Mouse (Mus musculus): ENCODE data around the gene Gm20696. TPM values are rescaled to one million over a fixed set of nuclear protein-coding genes. Genes with fewer than 3 reads are reported as not detected.

Gm20696 gene
- polyA plus RNA-seq, 1 experiment from 2014 or later: 2.3 TPM

GRCm38 (mm10) chr6:99253331-99253730 lies 413.3 kb downstream of the Gm20696 start:
- H3K4me2 ChIP-seq: no peak overlapping the region
- H3K4me1 ChIP-seq: no peaks in the 10 kb centered on the region
- H3K36me3 ChIP-seq: no peaks in the 10 kb centered on the region
- no peak overlapping the region for H3K4me3 ChIP-seq (replicated peaks)
- H3K27ac ChIP-seq (replicated peaks): no peak overlapping the region
- no peaks in the 10 kb centered on the region for H3K9me3 ChIP-seq (replicated peaks)
- no peak for ATAC-seq (ENCODE audit: low FRiP score)
- no peaks in the 10 kb centered on the region for H3K27me3 ChIP-seq (replicated peaks)
- WGBS: 89% methylated on average over 8 of the region's 8 CpGs
- no peak overlapping the region for H3K9ac ChIP-seq (replicated peaks)

DNA sequence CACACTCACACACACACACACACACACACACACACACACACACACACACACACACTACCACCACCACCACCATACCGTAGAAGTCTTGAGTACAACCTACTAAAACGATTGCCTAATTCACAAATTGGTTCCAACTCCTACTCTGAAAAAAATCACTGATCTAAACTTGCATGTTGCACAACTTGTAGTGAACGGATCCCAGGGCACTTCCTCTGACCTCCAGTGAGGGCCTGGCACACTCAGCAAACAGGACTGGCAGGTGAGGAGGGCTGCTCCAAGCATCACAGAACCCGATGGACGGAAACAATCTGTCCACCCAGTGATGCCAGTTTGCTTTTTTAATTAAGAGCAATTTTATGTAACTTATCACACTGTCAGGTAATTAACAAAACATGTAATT lies 413.8 kb downstream of the Gm20696 start:
- no peak overlapping the region for H3K27ac ChIP-seq (replicated peaks)
- H3K36me3 ChIP-seq: no peaks in the 10 kb centered on the region
- H3K4me3 ChIP-seq (replicated peaks): no peak overlapping the region
- ATAC-seq (ENCODE audit: low FRiP score): no peak
- H3K27me3 ChIP-seq (replicated peaks): no peaks in the 10 kb centered on the region
- H3K9me3 ChIP-seq (replicated peaks): no peaks in the 10 kb centered on the region
- H3K9ac ChIP-seq (replicated peaks): no peak overlapping the region
- WGBS: 84% methylated on average over 5 of the region's 5 CpGs
- H3K4me1 ChIP-seq: no peaks in the 10 kb centered on the region
- no peak overlapping the region for H3K4me2 ChIP-seq

- Histone ChIP-seq H3K27me3 (replicated peaks) (no peaks in the 10 kb centered on the region), H3K9me3 (replicated peaks) (no peaks in the 10 kb centered on the region), H3K4me3 (replicated peaks) (no peak overlapping the region), H3K4me2 (no peak overlapping the region), H3K27ac (replicated peaks) (no peak overlapping the region), H3K4me1 (no peaks in the 10 kb centered on the region), H3K9ac (replicated peaks) (no peak overlapping the region), H3K36me3 (no peaks in the 10 kb centered on the region)
- 93% methylated on average over 4 of the region's 4 CpGs for WGBS
- ATAC-seq (ENCODE audit: low FRiP score): no peak
Measured at GRCm38 (mm10) chr6:99251924-99252323, 414.7 kb downstream of the Gm20696 start.

DNA sequence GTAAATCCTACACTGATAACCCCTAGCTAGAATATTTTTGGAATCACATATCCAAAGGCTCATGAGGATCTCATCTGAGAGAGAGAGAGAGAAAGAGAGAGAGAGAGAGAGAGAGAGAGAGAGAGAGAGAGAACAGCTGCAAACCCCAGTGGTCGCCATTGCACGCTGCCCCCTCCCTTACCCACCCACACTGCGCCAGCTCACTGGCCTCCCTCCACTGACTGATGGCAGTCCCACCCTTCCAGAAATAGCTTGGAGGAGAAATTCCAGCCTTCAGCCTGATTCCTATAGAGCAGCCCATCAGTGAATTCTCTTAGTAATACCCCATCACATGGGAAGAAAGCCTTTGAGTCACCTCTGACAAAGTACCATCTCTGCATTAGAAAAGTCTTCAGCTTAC lies 415.4 kb downstream of the Gm20696 start:
- Histone ChIP-seq H3K27ac (replicated peaks) (no peak overlapping the region), H3K9me3 (replicated peaks) (no peaks in the 10 kb centered on the region), H3K4me3 (replicated peaks) (no peak overlapping the region), H3K4me2 (no peak overlapping the region), H3K36me3 (no peaks in the 10 kb centered on the region), H3K9ac (replicated peaks) (no peak overlapping the region), H3K27me3 (replicated peaks) (no peaks in the 10 kb centered on the region), H3K4me1 (no peaks in the 10 kb centered on the region)
- ATAC-seq (ENCODE audit: low FRiP score): no peak
- 74% methylated on average over 3 of the region's 3 CpGs for WGBS

DNA sequence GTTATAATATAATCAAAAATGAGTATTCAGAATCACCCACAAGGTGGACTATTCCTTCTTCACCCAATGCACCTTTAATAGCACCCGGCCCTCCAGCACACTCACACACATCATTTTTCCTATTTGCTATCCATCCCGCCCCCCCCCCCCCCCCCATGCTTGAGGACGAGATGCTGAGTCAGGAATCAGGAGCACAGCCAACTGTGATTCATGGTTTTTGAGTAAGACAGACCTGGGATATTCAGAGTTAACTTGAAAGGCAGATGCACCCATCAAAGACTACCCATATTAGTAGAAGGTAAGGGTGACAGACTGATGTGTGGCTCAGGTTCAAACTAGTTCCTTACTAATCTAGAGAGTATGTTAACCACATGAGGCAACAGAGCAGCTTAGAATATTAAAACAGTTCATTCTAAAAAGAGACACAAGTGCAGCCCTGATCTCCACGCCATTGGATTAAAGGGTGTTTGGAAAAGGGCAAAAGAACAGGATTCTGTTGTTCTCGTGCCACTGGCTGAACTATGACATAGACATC lies 417.0 kb downstream of the Gm20696 start:
- WGBS: 89% methylated on average over 5 of the region's 5 CpGs
- ATAC-seq (ENCODE audit: low FRiP score): no peak
- no peaks in the 10 kb centered on the region for H3K4me1 ChIP-seq

GRCm38 (mm10) chr6:99248396-99248795 lies 418.2 kb downstream of the Gm20696 start:
- no peak for ATAC-seq (ENCODE audit: low FRiP score)
- no peaks in the 10 kb centered on the region for H3K4me1 ChIP-seq
- no peaks in the 10 kb centered on the region for H3K9me3 ChIP-seq (replicated peaks)
- no peak overlapping the region for H3K27ac ChIP-seq (replicated peaks)
- H3K36me3 ChIP-seq: no peaks in the 10 kb centered on the region
- H3K9ac ChIP-seq (replicated peaks): no peak overlapping the region
- H3K27me3 ChIP-seq (replicated peaks): no peaks in the 10 kb centered on the region
- H3K4me2 ChIP-seq: no peak overlapping the region
- H3K4me3 ChIP-seq (replicated peaks): no peak overlapping the region
- 72% methylated on average over 8 of the region's 8 CpGs for WGBS

More for the DNA sequence above, 417.0 kb downstream of the Gm20696 start:
- H3K4me2 ChIP-seq: no peak overlapping the region
- no peak overlapping the region for H3K4me3 ChIP-seq (replicated peaks)
- no peaks in the 10 kb centered on the region for H3K36me3 ChIP-seq
- no peak overlapping the region for H3K27ac ChIP-seq (replicated peaks)
- H3K9me3 ChIP-seq (replicated peaks): no peaks in the 10 kb centered on the region
- H3K9ac ChIP-seq (replicated peaks): no peak overlapping the region
- H3K27me3 ChIP-seq (replicated peaks): no peaks in the 10 kb centered on the region

- H3K27me3 ChIP-seq (replicated peaks): no peaks in the 10 kb centered on the region
- no peak overlapping the region for H3K4me3 ChIP-seq (replicated peaks)
- H3K4me2 ChIP-seq: no peak overlapping the region
- no peak for ATAC-seq (ENCODE audit: low FRiP score)
- no peak overlapping the region for H3K27ac ChIP-seq (replicated peaks)
- no peaks in the 10 kb centered on the region for H3K9me3 ChIP-seq (replicated peaks)
- WGBS: 95% methylated on average over 10 of the region's 10 CpGs
- H3K4me1 ChIP-seq: no peaks in the 10 kb centered on the region
- no peaks in the 10 kb centered on the region for H3K36me3 ChIP-seq
- H3K9ac ChIP-seq (replicated peaks): no peak overlapping the region
Measured at GRCm38 (mm10) chr6:99241625-99242395, 424.8 kb downstream of the Gm20696 start.

- no peaks in the 10 kb centered on the region for H3K9me3 ChIP-seq (replicated peaks)
- no peak for ATAC-seq (ENCODE audit: low FRiP score)
- no peak overlapping the region for H3K4me2 ChIP-seq
- 0 out of 2 replicates have a peak, but pooled peaks cover 1% of the 10 kb centered on the region for H3K27me3 ChIP-seq (replicated peaks)
- no peak overlapping the region for H3K9ac ChIP-seq (replicated peaks)
- no peaks in the 10 kb centered on the region for H3K36me3 ChIP-seq
- no peaks in the 10 kb centered on the region for H3K4me1 ChIP-seq
- no peak overlapping the region for H3K4me3 ChIP-seq (replicated peaks)
- H3K27ac ChIP-seq (replicated peaks): no peak overlapping the region
Measured at GRCm38 (mm10) chr6:99240764-99241163, 425.8 kb downstream of the Gm20696 start.

GRCm38 (mm10) chr6:99235588-99235987 lies 431.0 kb downstream of the Gm20696 start:
- Histone ChIP-seq H3K27ac (replicated peaks) (no peak overlapping the region), H3K4me2 (no peak overlapping the region), H3K27me3 (replicated peaks) (0 out of 2 replicates have a peak, but pooled peaks cover 3% of the 10 kb centered on the region), H3K4me3 (replicated peaks) (no peak overlapping the region), H3K36me3 (no peaks in the 10 kb centered on the region), H3K9me3 (replicated peaks) (no peaks in the 10 kb centered on the region), H3K9ac (replicated peaks) (no peak overlapping the region), H3K4me1 (peaks cover 17% of the 10 kb centered on the region)
- 82% methylated on average over 8 of the region's 8 CpGs for WGBS
- ATAC-seq (ENCODE audit: low FRiP score): no peak

DNA sequence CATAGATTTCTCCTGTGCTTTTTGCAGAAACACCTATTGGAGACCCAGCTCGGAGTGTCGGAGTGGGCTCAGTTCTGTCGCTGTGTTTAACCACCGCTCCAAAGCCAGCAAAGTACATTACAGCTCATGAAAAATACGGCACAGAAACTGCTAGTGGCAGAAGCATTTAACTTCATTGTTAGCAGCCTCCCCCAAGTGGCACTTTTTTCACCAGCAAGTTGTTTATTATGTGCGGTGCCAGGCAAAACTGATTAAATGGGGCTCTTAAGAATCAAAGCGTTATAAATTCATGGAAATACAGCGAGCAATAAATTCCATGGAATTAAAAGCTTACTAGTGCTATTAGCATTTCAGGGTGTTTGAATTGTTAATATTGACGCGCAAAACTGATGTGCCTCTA lies 433.2 kb downstream of the Gm20696 start:
- 34% methylated on average over 10 of the region's 10 CpGs for WGBS

GRCm38 (mm10) chr6:99228336-99228870 lies 438.2 kb downstream of the Gm20696 start:
- H3K27ac ChIP-seq (replicated peaks): no peak overlapping the region
- 74% methylated on average over 6 of the region's 6 CpGs for WGBS
- no peak overlapping the region for H3K4me2 ChIP-seq
- H3K27me3 ChIP-seq (replicated peaks): 0 out of 2 replicates have a peak, but pooled peaks cover 3% of the 10 kb centered on the region
- H3K4me3 ChIP-seq (replicated peaks): no peak overlapping the region
- no peak overlapping the region for H3K9ac ChIP-seq (replicated peaks)
- no peaks in the 10 kb centered on the region for H3K9me3 ChIP-seq (replicated peaks)
- peaks cover 18% of the 10 kb centered on the region for H3K4me1 ChIP-seq
- H3K36me3 ChIP-seq: no peaks in the 10 kb centered on the region
- no peak for ATAC-seq (ENCODE audit: low FRiP score)

More for the DNA sequence above, 433.2 kb downstream of the Gm20696 start:
- Histone ChIP-seq H3K36me3 (no peaks in the 10 kb centered on the region), H3K27me3 (replicated peaks) (0 out of 2 replicates have a peak, but pooled peaks cover 7% of the 10 kb centered on the region), H3K4me1 (peaks cover 21% of the 10 kb centered on the region), H3K9me3 (replicated peaks) (no peaks in the 10 kb centered on the region), H3K27ac (replicated peaks) (no peak overlapping the region), H3K4me2 (no peak overlapping the region), H3K4me3 (replicated peaks) (no peak overlapping the region), H3K9ac (replicated peaks) (no peak overlapping the region)
- ATAC-seq (ENCODE audit: low FRiP score): no peak

DNA sequence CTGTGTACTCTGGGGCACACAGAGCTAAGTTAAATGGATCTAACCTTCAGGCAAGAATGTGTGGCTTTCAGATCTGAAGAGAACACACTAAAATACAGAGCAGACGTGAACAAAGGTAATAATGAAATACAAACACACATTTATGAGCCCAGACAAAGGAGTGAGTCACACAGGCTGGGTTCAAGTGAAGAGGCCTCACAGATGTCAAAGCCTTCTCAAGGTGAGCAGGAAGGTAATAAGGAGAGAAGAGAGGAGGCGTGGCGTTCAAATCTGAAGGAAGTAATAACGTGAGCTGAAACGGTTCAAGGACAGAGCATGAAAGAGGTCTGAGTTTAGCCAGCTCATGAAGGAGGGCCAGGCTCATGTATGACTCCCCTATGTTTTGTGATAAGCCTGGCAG lies 445.4 kb downstream of the Gm20696 start:
- Histone ChIP-seq H3K9ac (replicated peaks) (no peak overlapping the region), H3K27ac (replicated peaks) (no peak overlapping the region), H3K36me3 (no peaks in the 10 kb centered on the region), H3K4me3 (replicated peaks) (no peak overlapping the region), H3K9me3 (replicated peaks) (no peaks in the 10 kb centered on the region), H3K27me3 (replicated peaks) (no peaks in the 10 kb centered on the region), H3K4me2 (no peak overlapping the region), H3K4me1 (no peaks in the 10 kb centered on the region)
- WGBS: 85% methylated on average over 5 of the region's 5 CpGs
- ATAC-seq (ENCODE audit: low FRiP score): no peak

Data from neural tube, embryonic 15.5 days (tissue).